Mouse (Mus musculus) liver, postnatal 0 days (tissue): ENCODE measurements around the gene Pspn.

Source experiments
- CTCF ChIP-seq: sonication (generic); IDR thresholded peaks from 2 replicates; pipeline ENCODE4 v1.5.1; 2016; ENCODE audit warnings: antibody characterized with exemption, low read depth
- EP300 ChIP-seq: IDR thresholded peaks from 2 replicates; pipeline ENCODE4 v1.6.1; 2016; ENCODE audit warnings: antibody characterized with exemption, low read depth, mild to moderate bottlenecking

- no peak for TF ChIP-seq CTCF
- TF ChIP-seq EP300 = peak; percentile 69
These were observed 27.7 kb upstream of the Pspn start for GRCm38 (mm10) chr17:57027471-57027870.
